Mouse (Mus musculus) gastrocnemius, postnatal 10 days (tissue): ENCODE data around the gene Lrr1. TPM values are rescaled to one million over a fixed set of nuclear protein-coding genes. Genes with fewer than 3 reads are reported as not detected.
A peak's percentile ranks its signal among the peaks of the same experiment; 100 is the strongest.
"Not testable (repeated sequence)": the region's sequence is repeated elsewhere in the genome, so short reads cannot be mapped to it uniquely, and the experiment has no call there.

Experiments
- DNase-seq: peaks from one replicate; pipeline ENCODE4 v3.0.0; 2021; ENCODE audit warnings: mixed read lengths
- long read RNA-seq, 2 experiments: library from polyadenylated mRNA; stranded (forward); transcript quantifications; one replicate each; pipeline ENCODE4 v2.0.0; 2021
- total RNA-seq, 2 experiments: library from RNA; stranded (reverse); gene quantifications; 2 replicates each; pipeline ENCODE4 v1.2.3; 2021

Gene Lrr1
- total RNA-seq: 1 to 10 TPM in 1 of 2 experiments, under 1 TPM in 1; 0.56 to 1.3 TPM
- long read RNA-seq, experiment 1, partial matches to known transcripts: 0 of 1 reads
- long read RNA-seq, experiment 1, other reads (novel, unspliced or antisense): 0 of 1 reads
- long read RNA-seq, experiment 2: 0 reads

- DNase-seq: peak; percentile 83
Observed at GRCm38 (mm10) chr12:69168461-69169106, at the start of gene Lrr1. Gene Lrr1 (plus strand): TSS chr12:69168814.

GRCm38 (mm10) chr12:69119908-69120307, 48.7 kb upstream of the Lrr1 start:
- DNase-seq: no peak

DNA sequence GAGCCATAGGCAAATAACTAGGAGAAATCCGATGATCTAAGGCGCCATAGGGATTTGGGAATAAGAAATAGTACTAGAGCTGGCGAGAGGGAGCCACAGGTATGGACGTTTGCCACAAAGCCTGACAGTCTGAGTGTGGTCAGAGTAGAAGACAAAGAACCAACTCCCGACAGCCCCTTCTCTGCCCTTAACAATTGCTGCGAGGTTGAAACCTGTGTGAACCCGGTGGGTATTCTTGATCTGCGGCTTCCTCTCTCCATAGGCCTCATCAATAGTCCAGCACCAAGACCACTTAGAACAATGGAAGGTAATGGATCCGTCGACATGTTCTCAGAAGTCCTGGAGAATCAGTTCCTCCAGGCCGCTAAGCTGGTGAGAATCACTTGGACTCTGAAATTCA, 45.8 kb upstream of the Lrr1 start:
- DNase-seq: no peak

- no peak for DNase-seq
Observed at GRCm38 (mm10) chr12:69125066-69125465, 43.5 kb upstream of the Lrr1 start.

DNA sequence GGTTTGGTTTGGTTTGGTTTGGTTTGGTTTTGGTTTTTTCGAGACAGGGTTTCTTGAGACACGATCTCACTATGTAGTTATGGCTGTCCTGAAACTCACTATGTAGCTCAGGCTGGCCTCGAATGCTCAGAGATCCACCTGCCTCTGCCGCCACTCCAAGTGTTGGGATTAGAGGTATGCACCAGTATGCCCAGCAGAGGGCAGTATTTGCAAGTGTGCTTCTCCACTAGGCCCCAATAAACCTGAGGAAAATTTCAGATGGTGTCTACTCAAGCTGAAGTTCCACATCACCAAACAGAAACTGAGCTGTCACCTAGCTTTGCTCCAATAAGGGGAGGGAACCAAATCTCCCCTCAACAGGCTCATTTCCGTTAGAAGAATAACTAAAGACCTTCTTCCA, 41.4 kb upstream of the Lrr1 start:
- DNase-seq: no peak

DNA sequence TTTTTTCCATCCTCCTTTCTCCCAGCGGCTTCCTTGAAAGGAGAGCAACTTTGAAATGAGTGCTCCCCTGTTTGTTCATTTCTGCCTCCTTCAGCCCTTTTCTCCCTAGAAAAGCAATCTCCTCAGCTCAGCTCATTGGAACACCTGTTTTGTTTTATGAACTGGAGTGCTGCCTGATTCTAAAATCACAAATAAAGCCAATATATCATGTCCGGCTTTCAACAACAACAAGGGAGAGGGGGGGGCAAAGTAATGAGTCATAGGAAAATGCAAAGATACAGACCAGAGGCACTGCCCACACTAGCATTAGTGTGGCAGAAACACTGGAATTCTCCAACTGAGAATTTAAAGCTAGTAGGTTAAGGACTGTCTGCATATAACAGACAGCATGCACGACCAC, 41.0 kb upstream of the Lrr1 start:
- DNase-seq: no peak

DNA sequence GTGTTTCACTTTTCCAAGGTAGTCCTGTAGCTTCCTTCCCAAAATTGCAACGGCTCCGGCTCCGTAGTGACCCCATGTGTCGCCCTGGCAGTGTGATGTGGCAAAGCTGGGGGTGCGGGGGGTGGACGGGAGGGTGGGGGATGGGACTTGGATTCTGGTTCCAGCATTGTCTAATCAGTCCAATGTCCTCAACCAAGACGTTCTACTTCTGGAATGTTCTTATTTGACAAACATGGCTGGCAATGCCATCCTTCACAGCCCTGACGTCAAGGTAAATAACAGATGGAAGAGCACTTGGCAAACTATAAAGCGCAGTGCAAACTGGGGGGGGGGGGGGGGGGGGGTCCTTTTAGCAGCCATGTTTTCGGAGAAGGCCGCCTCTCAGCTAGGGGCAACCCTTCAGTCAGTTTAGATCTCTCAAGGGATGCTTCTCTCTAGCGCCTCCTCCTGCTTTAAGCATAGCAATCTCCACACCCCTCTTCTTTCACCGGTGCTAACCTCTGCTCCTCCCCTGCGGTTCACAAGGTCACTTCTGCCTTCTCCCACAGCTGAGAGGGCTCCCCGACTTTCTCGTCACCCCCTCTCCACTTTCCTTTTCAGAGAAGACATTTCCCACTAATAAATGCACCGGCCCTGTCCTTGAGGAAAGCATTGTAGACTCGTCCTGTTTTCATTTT, 38.8 kb upstream of the Lrr1 start:
- DNase-seq: no peak

GRCm38 (mm10) chr12:69130486-69130885, 38.1 kb upstream of the Lrr1 start:
- no peak for DNase-seq

GRCm38 (mm10) chr12:69131267-69131666, 37.3 kb upstream of the Lrr1 start:
- no peak for DNase-seq

- peak; percentile 49 for DNase-seq
Observed at GRCm38 (mm10) chr12:69131981-69132380, 36.6 kb upstream of the Lrr1 start.

- no peak for DNase-seq
Observed at GRCm38 (mm10) chr12:69139201-69139600, 29.4 kb upstream of the Lrr1 start.

DNA sequence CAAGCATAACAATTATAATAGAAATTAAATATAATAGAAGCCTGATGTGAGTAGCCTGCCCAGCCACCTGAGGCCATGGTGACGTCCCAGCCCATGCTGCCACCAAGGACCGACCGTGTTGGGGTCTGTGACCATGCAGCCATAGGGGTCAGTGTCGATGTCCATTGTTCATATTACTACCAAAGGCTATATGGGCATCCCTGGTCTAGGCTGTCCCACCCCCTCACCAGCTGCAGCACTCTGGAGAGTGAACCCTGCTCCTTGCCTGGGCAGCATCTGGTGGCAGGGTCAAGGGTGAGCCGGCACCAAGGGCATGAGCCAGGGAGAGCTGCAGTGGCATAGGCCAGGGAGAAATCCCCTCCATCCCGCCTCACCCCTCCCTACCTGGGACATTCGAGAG, 28.8 kb upstream of the Lrr1 start:
- no peak for DNase-seq

- no peak for DNase-seq
Observed at GRCm38 (mm10) chr12:69143460-69143859, 25.2 kb upstream of the Lrr1 start.

DNA sequence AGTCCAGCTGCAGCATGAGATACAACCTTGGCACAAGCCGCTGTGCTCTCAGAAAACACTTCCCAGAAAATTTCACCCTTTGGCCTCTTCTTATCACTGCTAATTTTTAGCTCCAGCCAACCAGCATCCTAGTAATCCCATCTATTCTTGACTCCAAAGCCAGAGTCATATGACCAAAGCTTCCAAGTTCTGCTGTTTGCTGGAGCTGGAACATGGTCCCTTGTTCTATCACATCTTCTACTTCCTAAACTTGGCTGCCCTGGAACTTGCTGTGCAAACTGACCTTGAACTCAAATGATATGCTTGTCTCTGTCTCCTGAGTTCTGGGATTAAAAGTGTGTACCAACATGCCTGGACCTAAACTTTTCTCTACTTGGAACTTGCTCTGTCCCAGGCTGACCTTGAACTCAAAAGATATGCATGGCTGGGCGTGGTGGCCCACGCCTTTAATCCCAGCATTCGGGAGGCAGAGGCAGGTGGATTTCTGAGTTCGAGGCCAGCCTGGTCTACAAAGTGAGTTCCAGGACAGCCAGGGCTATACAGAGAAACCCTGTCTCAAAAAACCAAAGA, 21.4 kb upstream of the Lrr1 start:
- no peak for DNase-seq

DNA sequence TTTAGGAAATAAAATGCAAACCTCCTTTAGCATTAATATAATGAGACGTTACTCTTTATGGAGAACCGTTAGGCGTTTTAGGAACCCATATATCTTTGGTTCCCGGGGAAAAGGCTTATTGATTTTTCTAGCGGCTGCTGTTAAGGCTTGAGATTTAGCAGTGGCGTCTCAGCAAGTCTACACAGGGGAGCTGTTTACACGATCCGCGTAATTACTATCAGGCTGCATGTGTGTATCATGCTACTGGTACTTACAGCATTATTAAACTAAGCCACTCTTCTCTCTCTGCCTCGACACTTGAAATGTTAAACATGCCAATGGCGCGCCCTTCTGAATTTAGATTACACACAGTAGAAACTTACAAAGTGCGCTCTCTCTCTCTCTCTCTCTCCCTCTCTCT, 18.6 kb upstream of the Lrr1 start:
- DNase-seq: no peak

GRCm38 (mm10) chr12:69155923-69156322, 12.7 kb upstream of the Lrr1 start:
- no peak for DNase-seq

GRCm38 (mm10) chr12:69156436-69156835, 12.2 kb upstream of the Lrr1 start:
- DNase-seq: no peak

GRCm38 (mm10) chr12:69157107-69157506, 11.5 kb upstream of the Lrr1 start:
- DNase-seq: no peak

DNA sequence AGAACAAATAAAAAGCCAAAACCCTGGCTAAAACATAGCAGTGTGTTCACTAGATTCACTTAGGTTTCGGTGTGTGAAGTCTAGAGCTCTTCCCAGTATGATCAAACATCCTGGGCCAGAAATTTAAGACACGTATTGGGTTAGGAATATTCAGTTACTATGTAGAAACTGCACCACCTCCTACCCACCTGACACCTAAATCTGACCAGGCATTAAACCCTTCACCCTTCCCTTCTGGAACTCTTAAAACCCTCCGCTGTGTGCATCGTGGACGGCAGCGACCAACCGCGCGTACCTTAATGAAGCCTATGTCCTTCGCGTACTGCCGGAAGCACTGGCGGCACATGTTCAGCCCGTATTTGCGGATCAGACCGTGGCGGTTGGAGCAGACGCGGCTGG, 10.2 kb upstream of the Lrr1 start:
- no peak for DNase-seq

- peak; percentile 93 for DNase-seq
Observed at GRCm38 (mm10) chr12:69158765-69159577, 9.6 kb upstream of the Lrr1 start, which contains the start of gene Rps29. Gene Rps29 (minus strand): TSS chr12:69159186.

GRCm38 (mm10) chr12:69159578-69159940, 9.1 kb upstream of the Lrr1 start:
- no peak for DNase-seq

- not testable (repeated sequence) for DNase-seq
Observed at GRCm38 (mm10) chr12:69160677-69161076, 7.9 kb upstream of the Lrr1 start.

- not testable (repeated sequence) for DNase-seq
Observed at GRCm38 (mm10) chr12:69163586-69163985, 5.0 kb upstream of the Lrr1 start.
